Mouse (Mus musculus) CD4-positive helper T cell, adult 2 months (primary cell): ENCODE measurements at regions not wholly inside any gene's neighbourhood (a gene's known extent, or its start where the extent isn't known, plus 50 kb on each side); places are given as distances from the start of the nearest gene placed in this dataset.

Experiments
- DNase-seq: peaks from one replicate; pipeline ENCODE4 v3.0.0-alpha.2; 2012; ENCODE audit warnings: low read depth, missing footprints, low spot score

- DNase-seq: peak; percentile 6
Measured at GRCm38 (mm10) chr13:107182544-107182943, 160.6 kb upstream of the Kif2a start.

GRCm38 (mm10) chr13:107179551-107179950, 157.6 kb upstream of the Kif2a start:
- no peak for DNase-seq

- DNase-seq: no peak
Measured at GRCm38 (mm10) chr13:107177595-107177994, 155.7 kb upstream of the Kif2a start.

GRCm38 (mm10) chr13:107175891-107176290, 154.0 kb upstream of the Kif2a start:
- no peak for DNase-seq

GRCm38 (mm10) chr13:107168599-107169149, 146.7 kb upstream of the Kif2a start:
- no peak for DNase-seq

DNA sequence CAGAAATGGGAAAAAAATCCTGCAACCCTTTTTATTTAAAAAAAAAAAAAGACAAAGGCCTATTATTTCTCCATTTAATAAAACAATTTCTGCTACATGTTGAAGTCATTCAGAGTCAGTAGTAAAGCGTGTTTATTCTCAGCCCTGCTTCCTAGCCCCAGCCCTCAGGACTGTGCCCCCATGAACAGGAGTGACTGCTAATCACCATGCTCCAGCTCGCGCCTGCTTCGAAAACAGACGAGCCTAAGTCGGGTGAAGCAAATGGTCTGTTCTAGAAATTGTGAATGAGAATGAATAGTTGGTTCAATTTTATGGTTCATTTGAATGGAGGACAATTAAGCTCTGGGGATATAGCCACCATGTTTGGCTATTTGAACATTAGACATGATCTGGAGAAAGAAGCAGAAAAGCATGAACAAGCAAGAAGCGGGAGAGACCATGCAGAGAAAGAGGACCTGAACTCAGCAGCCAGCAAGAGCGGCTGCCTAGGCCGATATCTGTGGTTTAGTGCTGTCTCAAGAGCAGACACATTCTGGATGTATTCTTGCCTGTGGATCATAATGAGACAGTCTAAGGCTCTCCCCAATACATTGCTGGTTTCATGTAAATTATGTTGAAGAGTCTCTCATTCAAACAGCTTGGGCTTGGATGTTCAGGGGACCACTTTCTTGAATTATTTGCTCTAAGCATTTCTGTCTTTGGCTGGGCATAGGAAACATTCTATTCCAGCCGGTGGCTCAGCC, 146.1 kb upstream of the Kif2a start:
- no peak for DNase-seq

DNA sequence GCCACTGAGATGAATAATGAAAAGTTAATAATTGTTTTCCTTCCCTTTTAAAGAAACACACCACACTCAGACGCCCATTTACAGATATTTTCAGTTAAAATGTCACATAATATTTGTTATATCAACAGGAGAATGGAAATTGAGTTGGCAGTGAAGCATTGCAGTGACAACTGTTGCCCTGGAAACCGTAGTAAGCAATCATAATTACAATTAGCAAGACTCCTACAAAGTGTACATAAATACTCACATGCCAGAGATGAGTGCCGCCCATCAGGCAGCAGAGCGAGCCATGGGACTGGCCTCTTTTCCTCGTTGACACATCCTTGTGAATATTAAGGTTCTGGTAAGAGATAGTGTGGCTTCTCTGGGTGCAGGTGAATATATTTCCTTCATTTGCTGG, 129.6 kb upstream of the Kif2a start:
- no peak for DNase-seq

- DNase-seq: no peak
Measured at GRCm38 (mm10) chr13:107141209-107141608, 119.3 kb upstream of the Kif2a start.

GRCm38 (mm10) chr13:107134125-107134524, 112.2 kb upstream of the Kif2a start:
- no peak for DNase-seq

DNA sequence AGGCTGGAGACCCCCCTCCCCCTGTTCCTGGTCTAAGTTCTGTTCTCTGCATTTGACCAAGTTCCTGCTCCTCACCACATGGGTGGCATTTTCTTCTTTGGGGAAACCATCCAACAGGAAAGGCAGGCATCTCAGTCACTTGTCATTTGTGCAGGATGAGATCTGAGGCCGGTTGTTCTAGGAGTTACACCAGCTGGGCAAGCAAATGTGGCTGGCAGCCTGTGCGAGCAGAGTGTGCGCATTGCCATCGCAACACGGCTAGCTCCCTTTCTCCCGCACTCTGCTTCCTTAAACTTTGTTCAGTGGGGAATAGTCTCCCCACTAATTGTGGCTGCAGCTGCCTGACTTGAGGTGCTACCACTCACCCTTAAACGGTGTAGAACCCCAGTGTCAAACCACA, 104.7 kb upstream of the Kif2a start:
- DNase-seq: no peak

DNA sequence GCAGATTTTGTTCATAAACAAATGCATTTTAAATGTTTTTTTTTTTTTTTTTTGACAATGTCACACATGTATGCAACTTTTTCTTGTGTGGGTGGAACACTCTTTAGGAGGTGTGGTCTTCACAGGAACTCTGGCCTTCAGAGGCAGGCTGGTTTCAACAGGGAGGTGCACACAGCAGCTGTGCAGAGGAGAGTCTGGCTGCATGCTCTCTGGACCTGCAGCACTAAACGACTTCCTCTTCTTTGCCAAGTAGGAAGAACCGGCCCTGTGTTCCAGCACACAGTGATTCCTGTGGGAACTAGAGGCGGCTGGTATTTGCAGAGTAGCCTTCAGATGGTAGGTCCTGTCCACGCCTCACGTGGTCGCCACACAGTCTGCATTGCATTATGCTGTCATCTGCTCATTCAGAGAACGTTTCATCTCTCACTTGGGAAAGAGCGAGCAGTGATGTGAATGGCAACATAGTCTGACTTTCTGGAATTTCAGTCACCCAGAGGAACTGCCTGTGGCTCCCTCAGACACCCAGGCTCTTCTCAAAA, 102.3 kb upstream of the Kif2a start:
- DNase-seq: no peak

DNA sequence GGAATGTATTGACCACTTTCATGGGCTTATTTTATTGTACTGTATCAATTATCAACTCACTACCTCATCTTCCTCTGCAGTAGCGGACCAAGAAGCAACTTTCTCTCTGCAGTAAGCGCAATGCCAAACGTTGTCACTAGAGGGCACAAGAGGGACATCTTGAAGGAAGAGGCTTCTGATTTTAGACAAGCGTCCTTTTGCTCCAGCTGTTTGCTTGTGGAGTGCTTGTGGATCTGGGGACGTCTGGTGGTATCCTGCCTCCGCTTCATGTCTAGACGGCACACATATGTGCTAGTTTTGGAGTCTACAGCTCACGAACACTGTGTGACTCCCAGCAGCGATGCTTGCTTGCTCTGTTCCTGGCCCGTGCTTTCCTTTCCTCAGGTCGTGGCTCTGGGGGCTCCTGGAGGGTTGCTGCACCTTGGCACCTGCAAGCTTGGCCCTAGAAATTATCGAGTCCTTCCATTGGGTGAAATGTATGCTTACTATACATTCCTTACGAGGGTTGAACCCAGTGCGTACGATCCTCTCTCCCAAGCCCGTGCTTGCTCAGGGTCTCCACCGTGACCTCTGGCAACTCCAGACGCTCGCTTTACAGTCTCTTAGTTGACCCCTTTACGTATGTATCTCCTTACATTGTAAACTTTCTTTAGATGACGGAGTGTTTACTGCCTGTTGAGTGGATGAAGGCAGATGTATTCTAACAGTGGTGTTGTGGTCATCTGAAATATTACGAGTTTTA, 92.2 kb upstream of the Kif2a start:
- DNase-seq: peak; percentile 71

- DNase-seq: no peak
Measured at GRCm38 (mm10) chr13:107108045-107108444, 86.1 kb upstream of the Kif2a start.

DNA sequence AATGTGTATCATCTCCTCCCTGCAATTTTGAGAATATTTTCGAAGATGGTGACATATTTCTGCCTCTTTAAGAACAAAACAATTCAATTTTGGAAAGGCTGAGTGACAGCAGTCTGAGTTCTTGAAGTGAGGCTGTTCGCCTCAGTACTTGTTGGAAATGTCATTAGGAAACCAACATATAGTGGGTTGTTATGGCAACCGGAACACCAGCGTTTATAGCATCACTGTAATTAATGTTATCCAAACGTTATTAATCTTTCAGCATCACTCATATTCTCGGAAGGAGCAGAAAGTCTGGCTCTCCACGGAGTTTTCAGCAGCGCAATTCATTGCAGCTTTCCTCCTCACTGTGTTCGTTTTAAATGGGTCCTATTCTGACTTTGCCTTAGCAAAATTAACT, 85.6 kb upstream of the Kif2a start:
- no peak for DNase-seq

GRCm38 (mm10) chr13:107105510-107105909, 83.6 kb upstream of the Kif2a start:
- DNase-seq: peak; percentile 49

DNA sequence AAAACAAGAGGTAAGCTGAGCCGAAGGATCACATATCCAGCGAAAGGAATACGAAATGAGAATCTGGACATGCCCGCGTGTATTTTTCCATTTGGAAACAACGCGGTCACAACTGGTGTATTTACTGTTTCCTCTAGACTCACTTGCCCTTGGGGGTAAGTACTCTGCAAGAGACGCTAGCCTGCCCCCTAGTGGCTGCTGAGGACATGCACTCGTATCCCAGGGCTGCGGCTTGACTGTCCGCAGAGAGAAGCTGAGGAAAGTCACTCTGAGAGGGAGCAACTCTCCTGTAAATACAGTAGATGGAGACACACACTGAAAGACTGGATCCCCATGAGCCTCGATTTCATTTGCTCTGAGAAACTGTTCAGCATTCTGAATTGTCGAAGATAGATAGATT, 79.7 kb upstream of the Kif2a start:
- DNase-seq: peak; percentile 82

GRCm38 (mm10) chr13:107100852-107101325, 79.0 kb upstream of the Kif2a start:
- peak; percentile 7 for DNase-seq

GRCm38 (mm10) chr13:107100116-107100515, 78.2 kb upstream of the Kif2a start:
- DNase-seq: peak; percentile 39

- no peak for DNase-seq
Measured at GRCm38 (mm10) chr13:107097005-107097404, 75.1 kb upstream of the Kif2a start.

GRCm38 (mm10) chr13:107094976-107095716, 73.2 kb upstream of the Kif2a start:
- peak; percentile 68 for DNase-seq

DNA sequence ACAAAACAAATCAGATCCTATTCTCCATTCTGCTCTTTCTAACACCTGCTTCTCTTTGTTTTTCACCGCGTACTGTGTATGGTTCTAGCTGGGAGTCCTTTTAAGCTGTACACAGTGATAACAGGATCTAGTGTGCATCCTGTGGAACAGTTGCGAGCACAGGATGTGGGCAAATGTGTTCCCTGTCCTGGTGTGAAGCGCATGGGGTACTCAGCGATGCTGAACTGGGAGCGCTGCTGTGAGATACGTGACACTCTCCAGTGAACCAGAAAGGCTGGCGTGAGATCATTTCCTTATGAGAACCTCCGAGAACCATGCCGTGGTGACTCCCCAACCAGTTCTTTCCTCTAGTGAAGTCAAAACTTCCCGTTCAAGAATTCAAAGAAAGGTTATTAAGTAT, 72.6 kb upstream of the Kif2a start:
- DNase-seq: peak; percentile 73

GRCm38 (mm10) chr13:107093683-107094082, 71.8 kb upstream of the Kif2a start:
- no peak for DNase-seq
